Mouse (Mus musculus) myocyte (in vitro differentiated cells): ENCODE data around the gene Ankrd16.

Experiments
- CEBPB ChIP-seq: IDR thresholded peaks from 2 replicates; pipeline ENCODE4 v1.6.1; 2011; ENCODE audit warnings: mild to moderate bottlenecking, moderate library complexity; ENCODE audit not compliant: poor library complexity, insufficient read depth, severe bottlenecking
- E2F4 ChIP-seq: IDR thresholded peaks from one replicate; pipeline ENCODE4 v1.6.1; 2011; ENCODE audit warnings: mild to moderate bottlenecking, control low read depth, moderate library complexity; ENCODE audit not compliant: insufficient read depth
- MAX ChIP-seq: IDR thresholded peaks from one replicate; pipeline ENCODE4 v1.6.1; 2011; ENCODE audit warnings: low read depth, mild to moderate bottlenecking, control low read depth
- MYOD1 ChIP-seq, 3 experiments: IDR thresholded peaks; one replicate each; pipeline ENCODE4 v1.6.1; 2011; ENCODE audit warnings: control low read depth in 2 of 3, low read depth in 2 of 3, mild to moderate bottlenecking in 2 of 3, moderate library complexity in 1 of 3; ENCODE audit not compliant: insufficient read length in 2 of 3, control insufficient read depth in 1 of 3
- MYOG ChIP-seq, 3 experiments: IDR thresholded peaks; one replicate each; pipeline ENCODE4 v1.6.1; 2011; ENCODE audit warnings: control low read depth in 2 of 3, low read depth in 2 of 3, mild to moderate bottlenecking in 2 of 3; ENCODE audit not compliant: insufficient read length in 2 of 3, control insufficient read depth in 1 of 3, insufficient read depth in 1 of 3
- POLR2A ChIP-seq: IDR thresholded peaks from one replicate; pipeline ENCODE4 v1.6.1; 2011; ENCODE audit warnings: low read depth, mild to moderate bottlenecking, control low read depth, moderate library complexity; ENCODE audit not compliant: insufficient read length
- POLR2AphosphoS2 ChIP-seq: IDR thresholded peaks from one replicate; pipeline ENCODE4 v1.6.1; 2011; ENCODE audit warnings: low read depth, control low read depth; ENCODE audit not compliant: insufficient read length
- SRF ChIP-seq: IDR thresholded peaks from one replicate; pipeline ENCODE4 v1.6.1; 2011; ENCODE audit warnings: low read depth; ENCODE audit not compliant: control insufficient read depth, insufficient read length
- TCF12 ChIP-seq: IDR thresholded peaks from one replicate; pipeline ENCODE4 v1.6.1; 2011; ENCODE audit warnings: mild to moderate bottlenecking, control low read depth; ENCODE audit not compliant: poor library complexity, insufficient read depth, severe bottlenecking
- TCF3 ChIP-seq: IDR thresholded peaks from one replicate; pipeline ENCODE4 v1.6.1; 2011; ENCODE audit warnings: low read depth, control low read depth; ENCODE audit not compliant: insufficient read length
- USF1 ChIP-seq: IDR thresholded peaks from one replicate; pipeline ENCODE4 v1.6.1; 2011; ENCODE audit warnings: low read depth, mild to moderate bottlenecking, control low read depth, moderate library complexity

- TF ChIP-seq POLR2A = no peak
- TF ChIP-seq MYOD1 (IDR thresholded peaks at IDR 0.05; ENCODE audit: control insufficient read depth in 1 of 3, insufficient read length in 2 of 3, low read depth in 2 of 3) = no peak
- TF ChIP-seq MAX = no peak
- TF ChIP-seq TCF12 = no peak
- no peak for TF ChIP-seq SRF
- no peak for TF ChIP-seq POLR2AphosphoS2
- TF ChIP-seq USF1 = no peak
- TF ChIP-seq E2F4 = no peak
- TF ChIP-seq CEBPB = no peak
- no peak for TF ChIP-seq MYOG (IDR thresholded peaks at IDR 0.05; ENCODE audit: control insufficient read depth in 1 of 3, insufficient read depth in 1 of 3, insufficient read length in 2 of 3, low read depth in 2 of 3)
- no peak for TF ChIP-seq TCF3
These were observed 23.7 kb downstream of the Ankrd16 start for GRCm38 (mm10) chr2:11801299-11801930.
